Mouse (Mus musculus): ENCODE results near the gene Cd3eap. TPM values are rescaled to one million over a fixed set of nuclear protein-coding genes. Genes with fewer than 3 reads are reported as not detected.

Gene Cd3eap
- total and polyA plus RNA-seq, 3 experiments = 14.4 to 36.9 (median 22.6) TPM

DNA sequence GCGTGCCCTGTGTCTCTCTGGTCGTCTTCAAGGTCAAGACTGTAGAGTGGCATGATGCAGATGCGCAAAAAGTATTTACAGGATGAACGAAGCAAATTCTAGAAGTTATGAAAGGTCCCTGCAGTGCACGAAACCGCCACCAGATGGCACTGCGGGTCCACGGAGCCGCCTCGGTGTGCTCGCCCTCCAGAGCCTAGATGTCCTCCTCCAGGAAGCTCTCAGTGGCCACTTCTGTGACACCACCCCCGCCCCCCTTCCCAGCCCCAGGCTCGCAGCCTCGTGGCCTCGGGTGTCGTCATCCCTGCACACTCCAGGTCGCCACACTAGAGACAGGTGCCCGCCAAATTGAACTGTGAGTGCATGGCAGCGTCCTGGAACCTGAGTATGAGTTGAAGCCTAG, 46.1 kb upstream of the Cd3eap start:
- Histone ChIP-seq H3K9ac (ENCODE audit: insufficient read depth, low read depth) (no peak overlapping the region), H3K27me3 (replicated peaks) (peaks cover 61% of the 10 kb centered on the region), H3K79me2 (replicated peaks; ENCODE audit: control insufficient read depth, extremely low read depth, insufficient read depth, poor library complexity, severe bottlenecking) (no peaks in the 10 kb centered on the region), H3K4me3 (replicated peaks in 1 of 3; ENCODE audit: low read depth in 2 of 3, low read length in 2 of 3, poor library complexity in 1 of 3) (no peak overlapping the region), H3K36me3 (replicated peaks in 1 of 2; ENCODE audit: control insufficient read depth in 1 of 2, insufficient read depth in 1 of 2, low read length in 1 of 2) (no peaks in the 10 kb centered on the region), H3K4me2 (ENCODE audit: insufficient read depth, low read depth, poor library complexity, severe bottlenecking) (no peak overlapping the region), H3K9me3 (replicated peaks; ENCODE audit: low read length) (peaks cover 16% of the 10 kb centered on the region), H3K27ac (ENCODE audit: insufficient read depth, low read depth) (no peak overlapping the region), H3K4me1 (ENCODE audit: control insufficient read depth in 1 of 2, insufficient read depth in 2 of 2) (peaks cover 2 to 28% of the 10 kb centered on the region in 2 experiments; a peak in 3 of 4 replicates)
- dilution Hi-C loops (cut with MboI; ENCODE audit: extremely low pct_ligation_motif_present, extremely low pct_unique_long_range_greater_than_20kb, low sequenced_read_pairs) = no loop called here
- in situ Hi-C loops (cut with MboI; ENCODE audit: low pct_ligation_motif_present, low pct_unique_long_range_greater_than_20kb, low sequenced_read_pairs) = loop anchor here (25.0 kb wide), 2 partner anchors 157 to 457 kb away; partner anchors contain the start of genes Ceacam16, Gm19345 and Ppp1r37
- DNase-seq (ENCODE audit: extremely low read depth) = peak; percentile 75
- no peak for TF ChIP-seq POLR2A (IDR thresholded peaks at IDR 0.05; ENCODE audit: low read depth, low read length)
- peak; percentile 73 for TF ChIP-seq MAX (IDR thresholded peaks at IDR 0.05; ENCODE audit: low read length)
- TF ChIP-seq RCOR1 (conservative IDR thresholded peaks at IDR 0.05; ENCODE audit: low read depth, low read length) = 0 out of 2 replicates have a peak, but pooled peaks have one; percentile 43
- TF ChIP-seq USF1 (IDR thresholded peaks at IDR 0.05; ENCODE audit: low read depth, low read length) = no peak
- no peak for TF ChIP-seq CHD1 (IDR thresholded peaks at IDR 0.05; ENCODE audit: low read depth, low read length)
- peak; percentile 85 for TF ChIP-seq SMC3 (IDR thresholded peaks at IDR 0.05; ENCODE audit: low read depth, low read length)
- TF ChIP-seq UBTF (IDR thresholded peaks at IDR 0.05; ENCODE audit: low read depth, low read length) = no peak
- TF ChIP-seq ZKSCAN1 (IDR thresholded peaks at IDR 0.05; ENCODE audit: borderline replicate concordance, low read depth, low read length) = no peak
- no peak for TF ChIP-seq ZMIZ1 (IDR thresholded peaks at IDR 0.05; ENCODE audit: low read depth, low read length)
- TF ChIP-seq GABPA (IDR thresholded peaks at IDR 0.05; ENCODE audit: insufficient replicate concordance, low read depth, low read length) = no peak
- TF ChIP-seq JUND (conservative IDR thresholded peaks at IDR 0.05; ENCODE audit: low read depth, low read length) = 0 out of 2 replicates have a peak, but pooled peaks have one; percentile 20
- peak; percentile 70 for TF ChIP-seq ELF1 (IDR thresholded peaks at IDR 0.05; ENCODE audit: low read depth, low read length)
- TF ChIP-seq TBP (conservative IDR thresholded peaks at IDR 0.05; ENCODE audit: low read depth, low read length) = no peak
- TF ChIP-seq MAZ (IDR thresholded peaks at IDR 0.05; ENCODE audit: low read depth, low read length) = 0 out of 2 replicates have a peak, but pooled peaks have one; percentile 39
- TF ChIP-seq CTCF (conservative IDR thresholded peaks at IDR 0.05 in 1 of 2, IDR thresholded peaks at IDR 0.05 in 1 of 2; ENCODE audit: low read depth in 2 of 2, low read length in 2 of 2) = peak; percentile 93 to 97
- 0 out of 2 replicates have a peak, but pooled peaks have one; percentile 38 for TF ChIP-seq MYC (IDR thresholded peaks at IDR 0.05; ENCODE audit: low read depth, low read length)
- 0 out of 2 replicates have a peak, but pooled peaks have one; percentile 30 for TF ChIP-seq CHD2 (IDR thresholded peaks at IDR 0.05; ENCODE audit: low read length)
- TF ChIP-seq MEF2A (IDR thresholded peaks at IDR 0.05; ENCODE audit: borderline replicate concordance, low read depth, low read length) = peak; percentile 42; the same call in 1 of the 2 replicates
- peak; percentile 65; the same call in 1 of the 2 replicates for TF ChIP-seq MXI1 (IDR thresholded peaks at IDR 0.05; ENCODE audit: low read depth, low read length)
- TF ChIP-seq POLR2AphosphoS2 (IDR thresholded peaks at IDR 0.05; ENCODE audit: low read depth, low read length) = no peak
- TF ChIP-seq RAD21 (IDR thresholded peaks at IDR 0.05; ENCODE audit: low read depth, low read length) = peak; percentile 95
- no peak for TF ChIP-seq PAX5 (IDR thresholded peaks at IDR 0.05; ENCODE audit: low read length)
- TF ChIP-seq IRF4 (IDR thresholded peaks at IDR 0.05; ENCODE audit: low read depth, low read length) = peak; percentile 54
- no peak for TF ChIP-seq ETS1 (conservative IDR thresholded peaks at IDR 0.05; ENCODE audit: low read depth, low read length)
- TF ChIP-seq HCFC1 (IDR thresholded peaks at IDR 0.05; ENCODE audit: low read depth, low read length) = peak; percentile 41; the same call in 1 of the 2 replicates
- TF ChIP-seq E2F4 (IDR thresholded peaks at IDR 0.05; ENCODE audit: insufficient replicate concordance, low read depth, low read length) = 0 out of 2 replicates have a peak, but pooled peaks have one; percentile 52
- TF ChIP-seq MAFK (IDR thresholded peaks at IDR 0.05; ENCODE audit: insufficient replicate concordance, low read length) = no peak
- 0 out of 2 replicates have a peak, but pooled peaks have one; percentile 16 for TF ChIP-seq BHLHE40 (IDR thresholded peaks at IDR 0.05; ENCODE audit: low read depth, low read length)
- TF ChIP-seq SIN3A (IDR thresholded peaks at IDR 0.05; ENCODE audit: low read length) = no peak; the same call in 1 of the 2 replicates
- peak; percentile 26; the same call in 1 of the 2 replicates for TF ChIP-seq TCF12 (IDR thresholded peaks at IDR 0.05; ENCODE audit: low read depth, low read length)
- TF ChIP-seq NRF1 (IDR thresholded peaks at IDR 0.05; ENCODE audit: low read depth, low read length) = peak; percentile 41
- peak; percentile 66 for TF ChIP-seq NELFE (IDR thresholded peaks at IDR 0.05; ENCODE audit: low read depth, low read length)
- 0 out of 2 replicates have a peak, but pooled peaks have one; percentile 24 for TF ChIP-seq ZNF384 (IDR thresholded peaks at IDR 0.05; ENCODE audit: low read depth, low read length)
- peak; percentile 55 for TF ChIP-seq ZC3H11A (IDR thresholded peaks at IDR 0.05; ENCODE audit: low read depth, low read length)
